Mouse (Mus musculus): ENCODE data around the gene Rhbdl1.

Rhbdl1 gene

DNA sequence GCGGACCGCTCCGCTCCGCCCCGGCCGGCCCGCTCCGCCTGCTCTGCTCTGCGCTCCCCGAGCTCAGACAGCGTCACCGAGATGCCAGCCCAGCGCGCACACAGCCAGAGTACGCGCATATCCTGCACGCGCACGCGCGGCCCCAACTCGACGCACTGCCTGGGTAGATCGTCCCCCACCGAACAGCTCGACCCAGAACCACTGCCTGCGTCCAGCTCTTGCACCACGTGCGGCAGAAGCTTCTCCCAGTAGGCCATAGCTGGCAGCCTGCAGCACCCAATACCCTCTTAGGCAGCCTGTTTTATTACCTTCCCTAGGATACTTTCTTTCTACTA lies at the start of gene Rhbdl1:
Gene Rhbdl1, minus strand, starts transcription at position 220 of the 335 bp plus-strand sequence.
- DNase-seq (ENCODE audit: low spot score) = peak; percentile 86

DNA sequence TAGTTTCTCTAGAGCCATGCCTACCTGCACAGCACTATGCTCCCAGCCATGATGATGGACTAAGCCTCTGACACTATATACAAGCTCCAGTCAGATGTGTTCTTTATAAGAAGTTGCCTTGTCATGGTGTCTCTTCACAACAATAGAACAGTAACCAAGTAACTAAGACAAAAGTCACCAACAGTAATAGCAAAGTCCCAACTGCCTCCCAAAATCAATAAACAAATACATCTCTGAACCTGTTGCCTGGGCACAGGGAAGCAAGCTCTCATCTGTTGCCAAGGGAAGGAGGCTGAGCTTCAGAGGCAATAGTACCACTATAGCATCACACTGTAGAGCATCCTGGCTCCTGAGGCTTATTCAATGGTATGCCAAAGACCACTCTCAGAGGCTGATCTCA lies 49.7 kb upstream of the Rhbdl1 start:
- DNase-seq (ENCODE audit: low spot score) = no peak

DNA sequence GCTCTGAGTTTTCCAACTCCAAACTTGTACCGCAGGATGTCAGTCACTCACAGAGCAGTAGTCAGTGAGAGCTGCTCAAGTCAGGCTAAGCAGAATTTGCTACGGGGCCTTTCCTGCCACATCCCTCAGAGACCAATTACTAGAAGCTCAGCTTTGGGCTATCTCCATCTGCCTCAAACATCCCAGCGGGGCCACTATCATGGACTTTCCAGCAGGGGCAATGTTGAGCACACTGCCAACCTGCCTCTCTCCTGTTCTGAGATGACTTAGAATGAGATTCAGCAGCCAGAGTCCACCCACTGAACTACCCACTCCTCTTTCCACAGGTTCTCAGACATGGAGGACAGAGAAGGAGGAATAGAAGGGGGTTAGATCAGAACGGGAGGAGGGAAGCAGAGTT lies 48.5 kb upstream of the Rhbdl1 start:
- no peak for DNase-seq (ENCODE audit: low spot score)

DNA sequence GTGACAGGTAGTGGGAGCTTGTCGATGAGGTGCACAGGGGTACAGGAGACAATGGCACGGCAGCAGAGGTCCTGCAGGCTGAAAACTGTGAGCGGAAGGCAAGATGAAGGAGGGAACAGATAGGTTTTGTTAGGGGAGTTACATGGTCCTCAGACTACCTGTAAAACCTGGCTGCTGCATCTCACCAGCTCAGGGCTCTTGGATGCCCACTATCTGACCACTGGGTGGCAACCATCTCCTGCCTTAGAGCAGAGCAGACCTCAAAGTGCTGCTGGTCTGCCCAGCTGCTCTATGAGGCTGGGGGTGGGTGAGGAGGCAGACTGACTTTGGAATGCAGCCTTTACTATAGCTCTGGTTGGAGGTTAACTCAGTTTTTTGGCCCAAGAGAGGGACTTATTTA lies 46.7 kb upstream of the Rhbdl1 start:
- DNase-seq (ENCODE audit: low spot score) = no peak

DNA sequence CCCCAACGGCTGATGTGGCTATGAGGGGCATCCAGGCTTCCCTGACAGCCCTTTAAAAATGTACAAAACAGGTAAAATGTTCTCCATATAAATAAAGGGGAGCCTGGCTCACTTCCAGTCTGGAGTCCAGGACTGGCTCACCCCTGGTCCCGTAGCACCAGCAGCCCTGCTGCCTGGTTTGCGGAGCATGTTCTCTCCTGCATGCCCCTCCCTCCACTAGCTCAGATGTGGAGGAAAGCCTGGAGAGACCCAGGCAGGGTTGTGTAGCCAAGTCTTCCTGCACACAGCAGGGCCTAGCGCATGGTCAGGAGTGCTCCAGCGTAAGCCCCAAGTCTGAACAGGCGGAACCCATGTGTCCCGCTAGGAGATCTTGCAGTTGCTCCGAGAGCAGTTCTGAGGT lies 46.2 kb upstream of the Rhbdl1 start:
- DNase-seq (ENCODE audit: low spot score) = no peak

DNA sequence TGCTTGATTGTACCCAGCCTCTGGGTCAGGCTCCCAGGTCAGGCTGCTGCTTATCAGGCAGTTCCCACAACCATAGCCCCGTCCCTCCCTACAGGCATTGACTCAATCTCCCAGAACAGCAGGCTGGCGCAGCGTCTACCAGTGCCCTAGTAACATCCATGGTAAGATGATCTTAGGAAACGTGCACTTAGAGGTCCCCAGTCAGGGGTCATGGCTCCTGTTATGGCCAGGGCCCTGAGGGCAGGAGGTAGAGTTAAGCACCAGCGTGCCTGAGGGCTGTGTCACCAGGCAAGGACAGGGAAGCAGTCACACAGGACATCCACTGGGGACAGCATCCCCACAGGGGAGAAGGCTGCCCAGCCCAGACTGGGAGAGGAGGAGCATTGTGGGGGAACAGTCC lies 45.2 kb upstream of the Rhbdl1 start:
- DNase-seq (ENCODE audit: low spot score) = no peak

DNA sequence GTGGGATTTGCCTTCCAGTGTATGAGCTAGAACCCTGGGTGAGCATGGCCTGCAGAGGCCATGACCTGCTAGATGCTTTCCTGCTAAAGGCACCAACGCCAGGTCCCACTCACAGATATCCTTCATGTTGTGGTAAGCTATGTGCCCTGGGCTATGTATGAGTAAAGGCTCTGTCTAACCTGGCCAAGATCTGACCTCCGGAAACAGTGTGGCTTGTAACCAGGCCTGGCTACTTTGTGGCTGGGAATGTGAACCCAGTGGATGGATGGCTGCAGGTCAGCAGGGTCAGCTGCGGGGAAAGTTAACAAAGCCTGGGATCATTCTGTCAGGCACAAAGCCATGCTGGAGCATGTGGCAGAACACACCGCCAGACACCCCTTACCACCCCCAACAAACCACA lies 44.6 kb upstream of the Rhbdl1 start:
- DNase-seq (ENCODE audit: low spot score) = no peak

DNA sequence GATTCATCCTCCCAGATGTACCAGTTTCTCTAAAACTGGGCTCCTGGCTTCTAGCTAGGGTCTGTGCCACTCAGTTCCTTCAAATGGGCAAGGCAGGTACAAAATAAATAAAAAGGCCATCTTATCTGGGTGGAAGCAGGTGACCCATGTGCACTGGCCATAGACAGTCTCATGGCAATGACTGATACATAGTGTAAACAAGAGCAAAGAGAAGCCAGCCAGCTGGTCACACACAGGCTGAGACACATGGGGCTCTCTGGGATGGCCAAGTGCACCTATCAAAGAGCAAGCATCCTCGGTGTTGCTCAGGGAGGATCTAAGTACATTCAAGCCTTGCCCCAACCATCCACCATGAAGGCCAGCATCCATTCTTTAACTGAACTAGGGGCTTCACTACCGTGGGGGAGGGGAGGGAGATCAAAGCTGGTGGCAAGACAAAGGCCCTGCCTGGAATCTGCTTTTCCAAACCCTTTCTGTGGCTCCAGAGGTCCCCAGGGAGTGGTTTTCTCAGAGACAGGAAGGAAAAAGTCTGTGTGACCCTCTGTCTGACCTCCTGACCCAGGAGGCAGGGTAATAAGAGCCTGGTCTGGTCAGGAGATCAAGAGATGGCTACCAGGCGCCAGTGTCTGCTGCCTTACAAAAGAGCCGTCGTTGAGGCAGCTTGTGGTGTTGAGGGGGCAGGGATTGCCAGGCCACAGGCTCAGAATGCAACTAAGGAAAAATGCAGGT lies 44.0 kb upstream of the Rhbdl1 start:
- DNase-seq (ENCODE audit: low spot score) = no peak

DNA sequence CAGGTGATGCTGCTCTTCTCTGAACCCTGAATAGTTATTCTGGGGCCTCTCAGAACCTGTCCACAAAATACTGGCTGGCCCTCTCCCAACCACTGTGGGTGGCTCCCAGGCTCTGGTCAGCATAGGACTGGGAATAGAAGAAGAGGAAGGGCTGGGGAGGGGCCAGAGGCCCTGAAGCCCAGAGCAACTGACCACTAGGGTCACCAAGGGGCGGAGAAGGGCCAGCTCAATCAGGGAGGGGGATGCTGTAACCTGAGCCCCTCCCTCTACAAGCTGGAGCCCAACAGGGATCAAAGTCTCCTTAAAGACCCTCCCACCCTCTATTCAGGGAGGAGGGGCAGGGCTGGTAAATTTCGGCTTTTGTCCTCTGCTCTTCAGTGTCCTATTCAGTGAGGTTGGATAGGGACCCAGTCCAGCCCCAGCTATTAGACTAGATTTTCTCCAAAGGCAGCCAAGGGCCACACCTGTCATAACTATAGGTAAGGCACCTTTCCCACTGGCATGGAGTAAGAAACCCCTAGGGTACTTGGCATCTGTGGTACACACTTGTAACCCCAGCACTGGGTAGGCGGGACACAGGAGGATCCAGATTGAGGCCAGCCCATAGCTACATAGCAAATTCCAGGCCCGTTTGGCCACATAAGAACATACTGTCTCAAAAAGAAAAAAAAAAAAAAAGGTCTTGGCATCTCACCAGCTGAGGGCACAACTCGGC lies 43.3 kb upstream of the Rhbdl1 start, which contains the start of gene Wfikkn1:
Gene Wfikkn1, minus strand, starts transcription at position 663 of the 715 bp plus-strand sequence.
- no peak for DNase-seq (ENCODE audit: low spot score)

DNA sequence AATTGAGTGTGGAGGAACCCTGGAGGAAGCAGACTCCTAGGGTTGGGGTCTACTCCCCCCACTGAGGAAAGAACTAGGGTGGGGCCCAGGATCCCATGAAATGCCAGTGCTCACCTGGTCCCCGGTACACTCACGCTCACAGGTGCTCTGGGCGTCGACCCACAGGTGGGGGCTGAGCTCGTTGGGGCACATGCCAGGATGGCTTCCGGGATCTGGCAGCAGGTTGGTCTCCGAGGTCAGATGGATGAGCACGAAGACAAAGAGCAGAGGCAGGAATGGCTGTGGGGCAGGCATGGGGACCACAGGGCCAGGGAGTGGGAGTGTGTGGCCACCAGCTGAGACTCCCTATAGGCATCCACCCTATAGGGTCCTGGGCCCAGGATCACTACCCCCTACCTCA lies 42.7 kb upstream of the Rhbdl1 start:
- no peak for DNase-seq (ENCODE audit: low spot score)

DNA sequence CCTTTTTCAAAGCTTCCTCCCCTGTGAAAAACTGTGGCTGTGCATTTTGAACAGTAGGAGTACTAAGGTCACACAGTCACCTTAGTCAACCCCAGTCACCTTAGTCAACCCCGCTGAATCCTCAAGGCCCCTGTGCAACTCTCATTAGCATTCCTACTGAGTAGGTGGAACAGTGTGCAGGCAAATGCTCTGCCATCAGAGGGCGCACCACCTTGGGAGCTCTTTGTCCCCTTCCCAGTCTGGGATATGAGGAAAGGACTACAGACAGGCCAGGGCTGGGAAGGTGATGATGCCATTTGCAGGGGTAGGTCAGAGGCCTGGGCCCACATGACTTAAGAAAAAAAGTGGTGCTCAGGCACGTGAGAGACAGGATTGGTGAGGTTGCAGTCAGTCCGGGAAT lies 42.2 kb upstream of the Rhbdl1 start:
- no peak for DNase-seq (ENCODE audit: low spot score)

DNA sequence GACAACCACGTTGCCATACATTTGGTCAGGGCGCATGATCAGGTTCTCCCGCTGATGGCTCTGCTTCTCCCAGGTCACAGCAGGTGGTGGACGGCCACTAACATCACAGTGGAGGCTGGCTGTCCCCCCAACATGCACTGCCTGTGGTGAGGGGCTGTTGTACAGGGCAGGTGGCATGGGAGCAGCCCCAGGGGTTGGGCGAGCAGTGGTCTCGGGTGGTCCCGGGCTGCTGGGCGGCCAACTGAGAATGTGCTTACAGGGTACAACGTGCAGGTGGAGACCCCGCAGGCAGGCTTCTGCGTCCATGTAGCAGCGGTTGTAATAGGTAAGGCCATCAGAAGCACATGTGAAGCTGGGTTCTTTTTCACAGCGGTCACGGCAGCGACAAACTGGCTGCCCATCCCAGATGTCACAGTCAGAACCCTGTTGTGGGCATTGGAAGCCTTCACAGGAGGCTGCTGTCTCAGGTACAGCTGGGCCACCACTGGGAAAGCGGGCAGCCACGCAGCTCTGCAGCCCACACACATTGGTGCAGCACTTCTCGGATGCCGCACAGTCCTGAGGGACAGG lies 41.6 kb upstream of the Rhbdl1 start:
- no peak for DNase-seq (ENCODE audit: low spot score)

DNA sequence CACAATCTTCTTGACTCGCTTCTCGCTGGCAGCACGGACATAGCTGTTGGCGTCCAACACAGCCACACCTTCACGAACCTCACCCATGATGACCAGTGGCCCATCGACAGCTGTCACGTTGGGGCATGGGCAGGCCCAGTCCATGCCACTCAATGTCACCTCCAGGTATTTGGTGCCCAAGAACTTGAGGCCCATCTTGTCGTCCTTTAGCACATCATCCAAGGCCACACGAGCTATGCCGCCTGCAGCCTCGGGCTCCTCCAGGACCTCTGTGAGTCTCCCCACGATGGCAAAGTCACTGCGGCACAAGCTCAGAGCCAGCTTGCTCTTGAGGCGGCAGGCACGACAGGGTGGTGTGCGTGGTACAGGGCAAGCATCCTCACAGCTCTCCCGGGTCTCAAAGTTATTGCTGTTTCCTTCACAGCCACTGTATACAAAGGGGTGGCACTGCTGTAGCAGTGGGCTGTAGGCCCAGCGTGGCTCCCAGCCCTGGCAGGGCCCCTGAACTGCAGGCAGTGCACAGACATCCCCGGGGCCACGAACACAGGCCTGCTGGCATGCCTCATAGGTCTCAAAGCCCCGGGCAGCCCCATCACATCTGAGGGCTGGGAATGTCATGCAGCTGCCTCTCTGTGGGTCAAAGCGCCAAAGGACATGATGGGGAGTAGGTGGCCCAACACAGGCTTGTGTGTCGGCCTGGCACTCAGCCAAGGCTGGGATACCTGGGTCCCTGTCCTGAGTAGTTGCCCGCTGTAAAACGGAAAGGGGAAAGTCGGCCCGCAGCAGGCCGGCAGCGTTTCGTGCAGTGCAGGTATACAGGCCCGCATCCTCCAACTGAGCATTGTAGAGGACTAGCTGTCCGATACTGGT lies 40.9 kb upstream of the Rhbdl1 start:
- DNase-seq (ENCODE audit: low spot score) = no peak

DNA sequence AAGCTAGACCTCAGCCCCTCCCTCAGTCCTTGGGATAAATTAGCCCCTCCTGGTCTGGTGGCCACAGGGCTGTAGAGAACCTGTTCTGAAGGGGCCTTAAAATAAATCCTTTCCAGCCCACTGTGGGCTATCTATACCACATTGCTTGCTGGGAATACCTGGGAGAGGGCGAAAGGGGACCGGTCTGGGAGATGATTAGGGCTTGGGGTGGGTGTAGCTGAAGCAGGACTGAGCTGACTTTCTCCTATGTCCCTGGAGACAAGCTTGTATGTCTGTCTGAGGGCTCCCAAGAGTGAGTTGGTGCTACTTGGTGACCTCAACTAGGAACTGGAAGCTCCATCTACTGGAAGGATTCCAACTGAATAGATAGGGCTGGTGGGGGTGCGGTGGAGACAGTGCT lies 39.9 kb upstream of the Rhbdl1 start:
- DNase-seq (ENCODE audit: low spot score) = no peak

DNA sequence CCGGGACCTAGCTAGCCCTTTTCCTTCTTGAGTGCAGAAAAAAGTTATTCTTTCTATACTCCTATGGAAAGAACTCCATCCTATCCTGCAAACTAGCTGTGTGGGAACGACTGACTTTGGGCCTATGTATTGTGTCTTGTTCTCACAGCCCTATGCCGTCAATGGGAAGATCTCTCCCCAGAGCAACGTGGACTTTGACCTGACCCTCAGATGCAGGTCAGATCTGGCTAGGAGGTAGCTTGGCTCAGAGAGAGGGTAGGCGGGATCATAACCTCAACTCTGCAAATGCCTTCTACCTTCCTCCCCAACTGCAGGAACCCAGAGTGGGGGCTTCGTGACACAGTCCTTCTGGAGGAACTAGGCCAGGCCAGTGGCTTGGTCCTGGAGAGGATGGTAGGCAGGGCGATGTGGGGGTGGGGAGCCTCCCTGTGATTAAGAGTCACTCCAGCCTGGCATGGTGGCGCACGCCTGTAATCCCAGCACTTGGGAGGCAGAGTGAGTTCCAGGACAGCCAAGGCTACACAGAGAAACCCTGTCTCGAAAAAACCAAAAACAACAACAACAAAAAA lies 39.3 kb upstream of the Rhbdl1 start:
- no peak for DNase-seq (ENCODE audit: low spot score)

DNA sequence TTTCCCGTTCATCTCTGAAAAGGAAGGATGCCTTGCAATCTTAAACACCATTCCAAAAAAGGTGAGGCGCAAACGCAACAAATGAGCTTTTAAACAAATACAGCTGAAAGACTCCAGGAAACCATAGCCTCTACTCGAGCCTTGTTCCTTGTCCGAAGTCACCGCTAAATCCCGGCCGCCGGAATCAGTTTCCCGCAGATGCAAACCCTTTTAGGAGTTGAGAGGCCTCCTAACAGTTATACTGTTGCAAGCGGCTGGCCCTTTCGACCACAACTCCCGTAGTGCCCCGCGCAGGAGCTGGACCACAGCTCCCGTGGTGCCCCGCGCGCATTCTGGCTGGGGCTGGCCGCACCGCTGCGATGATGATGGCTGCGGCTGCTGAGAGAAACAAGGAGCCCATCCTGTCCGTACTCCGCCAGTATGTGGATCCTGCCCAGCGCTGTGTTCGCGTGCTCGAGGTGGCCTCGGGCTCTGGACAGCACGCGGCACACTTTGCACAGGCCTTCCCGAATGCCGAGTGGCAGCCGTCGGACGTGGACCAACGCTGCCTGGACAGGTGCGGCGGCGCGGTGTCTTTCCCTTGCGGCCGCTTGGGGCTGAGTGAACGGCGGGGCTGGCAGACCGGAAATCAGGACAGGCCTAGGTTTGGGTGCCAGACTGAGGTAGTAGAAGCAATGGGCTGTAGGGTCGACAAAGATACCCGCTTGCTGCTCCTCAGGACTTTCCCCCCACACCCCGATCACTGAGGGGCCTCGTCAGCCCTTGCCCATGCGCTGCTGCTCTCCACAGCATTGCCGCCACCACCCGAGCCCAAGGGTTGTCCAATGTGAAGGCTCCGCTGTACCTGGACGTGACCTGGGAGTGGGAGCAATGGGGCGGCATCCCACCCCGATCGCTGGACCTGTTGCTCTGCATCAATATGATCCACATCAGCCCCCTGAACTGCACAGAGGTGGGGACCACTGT lies 38.4 kb upstream of the Rhbdl1 start:
- peak; percentile 90 for DNase-seq (ENCODE audit: low spot score)

DNA sequence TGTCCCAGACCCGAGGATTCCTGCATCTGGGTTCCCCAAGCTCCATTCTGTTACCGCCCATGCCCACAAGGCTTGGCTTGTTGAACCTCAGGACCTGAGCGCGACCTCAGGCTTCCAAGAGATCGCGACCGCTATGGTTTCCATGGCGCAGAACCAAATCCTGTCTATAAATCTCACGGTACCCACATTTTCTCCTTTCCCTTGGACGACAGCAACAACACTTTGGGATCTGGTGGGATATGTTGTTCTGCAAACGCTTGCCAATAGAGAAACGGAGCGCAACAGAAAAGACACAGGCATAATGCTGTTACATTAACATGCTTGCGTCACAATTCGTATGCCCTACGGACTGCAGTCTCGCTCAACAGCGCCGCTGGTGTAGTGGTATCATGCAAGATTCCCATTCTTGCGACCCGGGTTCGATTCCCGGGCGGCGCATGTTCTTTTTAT lies 37.7 kb upstream of the Rhbdl1 start, which contains the start of gene Mettl26:
Gene Mettl26, plus strand, starts transcription at position 354 of the 450 bp plus-strand sequence.
- peak; percentile 98 for DNase-seq (ENCODE audit: low spot score)

DNA sequence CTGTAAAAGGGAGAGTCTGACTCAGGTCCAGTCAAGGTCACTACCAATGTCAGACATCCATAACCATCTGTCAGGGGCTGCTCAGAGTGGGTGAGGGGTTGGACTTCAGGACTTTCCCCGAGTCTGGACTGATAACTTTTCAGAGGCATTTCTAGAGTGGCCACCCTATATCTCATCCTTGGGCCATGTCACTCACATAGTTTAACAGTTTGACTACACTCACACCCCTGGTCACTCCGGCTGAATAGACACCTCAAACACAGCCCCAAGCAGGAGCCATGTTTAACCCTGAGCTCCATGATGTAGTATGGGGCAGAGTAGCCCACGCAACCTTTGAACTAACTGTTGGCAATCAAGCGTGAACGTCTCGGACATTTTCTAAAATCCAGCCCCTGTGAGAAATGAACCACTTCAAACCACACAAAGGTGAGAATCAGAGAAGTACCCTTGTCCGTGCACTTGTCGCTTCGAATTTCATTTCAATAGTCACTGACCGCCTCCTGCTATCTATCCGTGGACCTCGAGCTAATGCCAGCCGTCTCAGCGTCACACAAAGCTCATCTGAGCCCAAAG lies 37.1 kb upstream of the Rhbdl1 start:
- no peak for DNase-seq (ENCODE audit: low spot score)

DNA sequence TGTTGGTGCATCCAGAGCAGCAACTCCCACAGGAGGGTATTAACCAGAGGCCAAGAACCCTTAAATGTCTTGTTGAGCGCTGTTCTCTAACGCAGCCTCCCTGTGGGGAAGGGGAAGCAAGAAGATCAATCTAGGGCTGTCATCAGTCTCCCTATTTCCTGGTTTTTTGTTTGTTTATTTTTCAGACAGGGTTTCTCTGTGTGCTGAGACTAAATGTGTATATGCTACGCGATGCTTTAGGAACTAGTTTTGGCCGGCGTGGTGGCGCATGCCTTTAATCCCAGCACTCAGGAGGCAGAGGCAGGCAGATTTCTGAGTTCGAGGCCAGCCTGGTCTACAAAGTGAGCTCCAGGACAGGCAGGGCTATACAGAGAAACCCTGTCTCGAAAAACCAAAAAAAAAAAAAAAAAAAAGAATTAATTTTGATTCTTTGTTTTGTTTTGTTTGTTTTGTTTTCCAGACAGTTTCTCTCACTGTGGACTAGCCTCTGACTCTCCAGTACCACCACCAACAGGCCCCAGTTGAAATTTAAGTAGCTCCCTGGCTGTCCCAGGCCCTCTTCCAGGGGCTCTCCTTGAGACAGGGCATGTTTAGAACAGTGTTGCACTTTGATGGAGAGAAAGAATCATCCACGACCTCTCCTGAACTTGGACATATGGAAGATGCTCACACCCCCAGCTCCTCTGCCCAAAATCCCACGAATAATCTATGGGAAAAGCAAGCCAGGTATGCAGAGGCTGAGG lies 36.5 kb upstream of the Rhbdl1 start:
- DNase-seq (ENCODE audit: low spot score) = no peak

DNA sequence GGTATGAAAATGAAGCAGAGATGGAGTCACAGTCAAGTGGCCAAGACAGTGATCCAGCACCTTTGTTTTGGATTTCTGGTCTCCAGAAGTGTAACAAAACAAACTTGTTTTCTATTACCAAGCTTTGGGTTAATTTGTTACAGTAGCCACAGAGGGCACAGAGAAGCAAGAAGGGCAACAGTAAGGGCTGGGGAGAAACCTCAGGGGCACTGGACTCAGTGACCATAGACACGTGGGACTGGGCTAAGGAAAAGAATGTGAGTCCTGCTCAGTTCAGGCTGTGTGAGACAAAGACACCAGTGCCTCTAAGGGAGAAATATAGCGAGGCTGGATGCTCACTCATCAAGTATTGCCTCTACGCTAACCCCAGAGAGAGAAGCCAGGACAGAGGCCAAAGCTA lies 35.6 kb upstream of the Rhbdl1 start:
- DNase-seq (ENCODE audit: low spot score) = no peak

Measured in layer of hippocampus, adult 11-12 months (tissue).